Mouse (Mus musculus) ES-E14 (cell line): ENCODE measurements at regions not wholly inside any gene's neighbourhood (a gene's known extent, or its start where the extent isn't known, plus 50 kb on each side); places are given as distances from the start of the nearest gene placed in this dataset.

Source experiments
- DNase-seq: peaks from one replicate; pipeline ENCODE4 v3.0.0-alpha.2; 2013; ENCODE audit warnings: low read depth, low spot score
- H3K27ac ChIP-seq: 2 replicates; pipeline ENCODE4 v1.5.1; 2012; ENCODE audit warnings: low read depth, mild to moderate bottlenecking, low read length, moderate library complexity, mixed read lengths; ENCODE audit not compliant: poor library complexity, insufficient read depth, severe bottlenecking
- H3K36me3 ChIP-seq: 2 replicates; pipeline ENCODE4 v1.6.1; 2012; ENCODE audit warnings: mild to moderate bottlenecking, low read length, moderate library complexity, mixed read lengths; ENCODE audit not compliant: control insufficient read depth, poor library complexity, insufficient read depth, severe bottlenecking
- H3K4me1 ChIP-seq, 2 experiments: fragments of 150-350 bp in 1 of 2; sonication (generic) in 1 of 2; 2 replicates each; pipeline ENCODE4 v1.6.1; 2012; ENCODE audit warnings: low read length in 2 of 2, mild to moderate bottlenecking in 1 of 2, mixed read lengths in 1 of 2; ENCODE audit not compliant: control insufficient read depth in 2 of 2, insufficient read depth in 2 of 2, poor library complexity in 1 of 2
- H3K4me3 ChIP-seq, 2 experiments: fragments of 150-350 bp in 1 of 2; sonication (generic) in 1 of 2; 2 replicates each; pipeline ENCODE4 v1.5.1; 2012; ENCODE audit warnings: low read length in 2 of 2, low read depth in 1 of 2, mild to moderate bottlenecking in 1 of 2, mixed read lengths in 1 of 2; ENCODE audit not compliant: insufficient read depth in 1 of 2, poor library complexity in 1 of 2, severe bottlenecking in 1 of 2
- H3K9ac ChIP-seq: 2 replicates; pipeline ENCODE4 v1.6.1; 2012; ENCODE audit warnings: low read depth, mild to moderate bottlenecking, low read length, mixed read lengths; ENCODE audit not compliant: poor library complexity, insufficient read depth, severe bottlenecking
- H3K9me3 ChIP-seq: fragments of 150-350 bp; sonication (generic); 2 replicates; pipeline ENCODE4 v1.6.1; 2012; ENCODE audit warnings: low read depth, mild to moderate bottlenecking, low read length; ENCODE audit not compliant: control insufficient read depth, insufficient read depth
- CHD2 ChIP-seq: IDR thresholded peaks from 2 replicates; pipeline ENCODE4 v1.6.1; 2014; ENCODE audit warnings: mild to moderate bottlenecking, low read depth, low read length, inconsistent platforms
- HCFC1 ChIP-seq: IDR thresholded peaks from 2 replicates; pipeline ENCODE4 v1.6.1; 2012; ENCODE audit warnings: low read length, inconsistent platforms, borderline replicate concordance; ENCODE audit not compliant: insufficient read depth
- MAFK ChIP-seq: IDR thresholded peaks from 2 replicates; pipeline ENCODE4 v1.6.1; 2014; ENCODE audit warnings: mild to moderate bottlenecking, low read depth, low read length, inconsistent platforms; ENCODE audit not compliant: insufficient read depth
- ZC3H11A ChIP-seq: IDR thresholded peaks from 2 replicates; pipeline ENCODE4 v1.6.1; 2012; ENCODE audit warnings: low read depth, mild to moderate bottlenecking, inconsistent platforms, low read length, borderline replicate concordance
- ZNF384 ChIP-seq: IDR thresholded peaks from 2 replicates; pipeline ENCODE4 v1.6.1; 2012; ENCODE audit warnings: low read depth, low read length, inconsistent platforms
- in situ Hi-C, 2 experiments: fragments of 600-800 bp; cut with MboI; formaldehyde crosslinking; loops; one replicate each; pipeline ENCODE4 v1.15.1; 2025; ENCODE audit warnings: low sequenced_read_pairs in 2 of 2, inconsistent platforms in 1 of 2; ENCODE audit not compliant: unreplicated experiment in 2 of 2

- H3K4me1 ChIP-seq = no peaks in the 10 kb centered on the region
- no peak overlapping the region for H3K9ac ChIP-seq
- TF ChIP-seq ZNF384 (no peak), CHD2 (no peak)
- no peak overlapping the region for H3K4me3 ChIP-seq
- no peak overlapping the region for H3K27ac ChIP-seq
- H3K36me3 ChIP-seq = no peaks in the 10 kb centered on the region
- no peak for DNase-seq
- no peaks in the 10 kb centered on the region for H3K9me3 ChIP-seq
- in situ Hi-C loops = no loop called here
These were observed 53.6 kb upstream of the Asb17 start for GRCm38 (mm10) chr3:153790455-153790856.

- no peak overlapping the region for H3K27ac ChIP-seq
- in situ Hi-C loops = no loop called here
- H3K4me1 ChIP-seq = no peaks in the 10 kb centered on the region
- H3K36me3 ChIP-seq = no peaks in the 10 kb centered on the region
- H3K4me3 ChIP-seq = no peak overlapping the region
- TF ChIP-seq CHD2 (no peak), ZNF384 (no peak), HCFC1 (no peak), ZC3H11A (no peak), MAFK (no peak)
- H3K9ac ChIP-seq = no peak overlapping the region
- no peaks in the 10 kb centered on the region for H3K9me3 ChIP-seq
- DNase-seq = no peak
These were observed 53.0 kb upstream of the Asb17 start for GRCm38 (mm10) chr3:153790883-153791609.

- Histone ChIP-seq H3K27ac (no peak overlapping the region), H3K4me3 (no peak overlapping the region), H3K9ac (no peak overlapping the region), H3K36me3 (no peaks in the 10 kb centered on the region), H3K9me3 (no peaks in the 10 kb centered on the region), H3K4me1 (no peaks in the 10 kb centered on the region)
- DNase-seq = no peak
- in situ Hi-C loops = no loop called here
- TF ChIP-seq CHD2 = no peak
- TF ChIP-seq HCFC1 = no peak
- TF ChIP-seq ZNF384 = no peak
- TF ChIP-seq ZC3H11A = no peak
- no peak for TF ChIP-seq MAFK
These were observed 52.2 kb upstream of the Asb17 start for GRCm38 (mm10) chr3:153791610-153792363.

- no peak overlapping the region for H3K27ac ChIP-seq
- DNase-seq = no peak
- in situ Hi-C loops = no loop called here
- no peak overlapping the region for H3K4me3 ChIP-seq
- TF ChIP-seq CHD2 (no peak), MAFK (no peak), ZC3H11A (no peak), HCFC1 (no peak), ZNF384 (no peak)
- no peaks in the 10 kb centered on the region for H3K36me3 ChIP-seq
- no peaks in the 10 kb centered on the region for H3K9me3 ChIP-seq
- H3K9ac ChIP-seq = no peak overlapping the region
- no peaks in the 10 kb centered on the region for H3K4me1 ChIP-seq
These were observed 51.7 kb upstream of the Asb17 start for GRCm38 (mm10) chr3:153792364-153792703.
